Mouse (Mus musculus) spleen, adult 2 months (tissue): Measurements from ENCODE around the gene Dock4. TPM values are rescaled to one million over a fixed set of nuclear protein-coding genes. Genes with fewer than 3 reads are reported as not detected.

Source experiments
- DNase-seq, 2 experiments: peaks; one replicate each; pipeline versions ENCODE4 v3.0.0 to v3.0.0-alpha.2; 2012 to 2021; ENCODE audit warnings: low spot score in 2 of 2, low read depth in 1 of 2
- H3K27ac ChIP-seq: fragments of 200-500 bp; 2 replicates; pipeline ENCODE4 v1.5.1; 2012; ENCODE audit warnings: low read length, inconsistent platforms; ENCODE audit not compliant: insufficient read depth
- H3K27me3 ChIP-seq: fragments of 200-500 bp; 2 replicates; pipeline ENCODE4 v1.6.1; 2012; ENCODE audit warnings: mild to moderate bottlenecking, moderate library complexity, low read length, inconsistent platforms; ENCODE audit not compliant: control insufficient read depth, insufficient read depth
- H3K36me3 ChIP-seq: fragments of 200-500 bp; 2 replicates; pipeline ENCODE4 v1.6.1; 2012; ENCODE audit warnings: mild to moderate bottlenecking, low read length, inconsistent platforms; ENCODE audit not compliant: control insufficient read depth, insufficient read depth
- H3K4me1 ChIP-seq: fragments of 200-500 bp; 2 replicates; pipeline ENCODE4 v1.6.1; 2011; ENCODE audit warnings: inconsistent platforms; ENCODE audit not compliant: control insufficient read depth, insufficient read depth, insufficient read length
- H3K4me3 ChIP-seq: fragments of 200-500 bp; 2 replicates; pipeline ENCODE4 v1.5.1; 2011; ENCODE audit warnings: mild to moderate bottlenecking, inconsistent platforms; ENCODE audit not compliant: insufficient read depth, insufficient read length; ENCODE audit errors: extremely low read depth
- CTCF ChIP-seq: fragments of 200-500 bp; IDR thresholded peaks from 2 replicates; pipeline ENCODE4 v1.5.1; 2011; ENCODE audit warnings: mild to moderate bottlenecking, inconsistent platforms; ENCODE audit not compliant: insufficient read depth, insufficient read length, insufficient replicate concordance; ENCODE audit errors: extremely low read depth
- POLR2A ChIP-seq: fragments of 200-500 bp; IDR thresholded peaks from 2 replicates; pipeline ENCODE4 v1.6.1; 2011; ENCODE audit warnings: low read depth, low read length, inconsistent platforms
- WGBS: fragments of 180-500 bp; shearing (Covaris S2); methylation state at CpG from one replicate; pipeline ENCODE4 v1.1.7; 2018; 5-methylcytosine and 5-hydroxymethylcytosine counted together
- polyA plus RNA-seq: library from polyadenylated mRNA; depleted of rRNA; stranded (reverse); fragments of >200 nt; gene quantifications from 2 replicates; pipeline ENCODE4 v1.2.3, GENCODE M21; 2012

Gene Dock4
- polyA plus RNA-seq, 1 experiment = 2.3 TPM

DNA sequence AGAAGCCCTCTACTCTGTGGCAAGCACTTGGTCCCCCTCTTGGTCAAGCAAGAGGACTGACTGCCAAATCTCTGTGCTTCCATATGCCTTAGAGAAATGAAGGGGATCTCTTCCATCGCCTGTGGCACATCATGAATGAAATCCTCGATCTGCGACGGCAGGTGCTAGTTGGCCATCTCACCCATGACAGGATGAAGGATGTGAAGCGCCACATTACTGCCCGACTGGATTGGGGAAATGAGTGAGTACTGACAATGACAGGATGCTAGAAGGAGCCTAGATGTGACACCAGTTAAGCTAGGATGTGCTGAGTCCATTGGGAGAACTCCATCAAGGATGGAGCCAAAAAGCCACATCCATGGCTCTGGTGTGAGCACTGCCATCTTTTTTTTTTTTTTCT lies 190.2 kb downstream of the Dock4 start:
- H3K36me3 ChIP-seq = no peaks in the 10 kb centered on the region
- H3K27ac ChIP-seq = no peak overlapping the region
- 94% methylated on average over 6 of the region's 6 CpGs for WGBS
- no peak for DNase-seq
- H3K27me3 ChIP-seq = no peaks in the 10 kb centered on the region
- H3K4me1 ChIP-seq = no peaks in the 10 kb centered on the region
- no peak overlapping the region for H3K4me3 ChIP-seq
- TF ChIP-seq POLR2A (no peak), CTCF (no peak)

DNA sequence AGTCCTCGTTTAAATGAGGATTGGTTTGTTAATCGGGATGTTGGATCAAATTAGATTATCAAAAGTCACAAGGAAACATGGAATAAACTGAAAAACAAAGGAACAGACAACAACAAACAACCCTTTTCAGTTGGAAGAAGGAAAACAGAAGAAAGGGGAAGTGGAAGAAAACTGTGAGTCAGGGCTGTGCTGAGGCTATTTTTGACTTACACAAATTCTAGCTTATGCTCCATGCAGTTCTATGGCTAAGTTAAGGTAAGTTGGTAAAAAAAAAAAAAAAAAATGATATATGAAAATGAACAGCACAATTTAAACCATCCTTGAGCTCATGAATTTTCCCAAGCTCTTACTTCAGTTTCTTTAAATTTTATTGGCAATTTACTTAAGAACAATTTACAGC lies 191.7 kb downstream of the Dock4 start:
- TF ChIP-seq CTCF (no peak), POLR2A (no peak)
- H3K36me3 ChIP-seq = no peaks in the 10 kb centered on the region
- no peak overlapping the region for H3K4me3 ChIP-seq
- H3K27ac ChIP-seq = no peak overlapping the region
- no peaks in the 10 kb centered on the region for H3K27me3 ChIP-seq
- no peak for DNase-seq
- H3K4me1 ChIP-seq = no peaks in the 10 kb centered on the region
- WGBS = 76% methylated on average over 2 of the region's 2 CpGs

DNA sequence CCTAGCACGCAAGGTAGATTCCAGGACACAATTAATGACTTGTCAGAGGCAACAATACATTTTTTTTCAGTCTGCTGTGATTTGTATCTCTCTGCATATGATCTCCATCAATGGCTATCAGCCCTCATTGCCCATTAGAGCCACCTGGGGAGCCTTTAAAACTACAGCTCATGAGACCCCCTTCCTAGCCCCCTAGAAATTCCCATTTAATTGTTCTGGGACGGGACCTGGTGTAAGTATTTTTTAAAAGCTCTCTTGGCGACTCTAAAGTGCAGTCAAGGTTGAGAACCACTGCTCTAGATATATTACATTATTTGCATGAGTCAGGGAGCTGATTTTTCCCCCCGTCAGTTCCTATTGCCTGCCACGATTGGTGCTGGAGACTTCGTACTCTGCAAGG lies 200.1 kb downstream of the Dock4 start:
- WGBS = 87% methylated on average over 6 of the region's 6 CpGs
- no peaks in the 10 kb centered on the region for H3K4me1 ChIP-seq
- no peaks in the 10 kb centered on the region for H3K36me3 ChIP-seq
- H3K27me3 ChIP-seq = no peaks in the 10 kb centered on the region
- DNase-seq = no peak
- no peak overlapping the region for H3K27ac ChIP-seq
- no peak for TF ChIP-seq CTCF
- TF ChIP-seq POLR2A = no peak
- no peak overlapping the region for H3K4me3 ChIP-seq

DNA sequence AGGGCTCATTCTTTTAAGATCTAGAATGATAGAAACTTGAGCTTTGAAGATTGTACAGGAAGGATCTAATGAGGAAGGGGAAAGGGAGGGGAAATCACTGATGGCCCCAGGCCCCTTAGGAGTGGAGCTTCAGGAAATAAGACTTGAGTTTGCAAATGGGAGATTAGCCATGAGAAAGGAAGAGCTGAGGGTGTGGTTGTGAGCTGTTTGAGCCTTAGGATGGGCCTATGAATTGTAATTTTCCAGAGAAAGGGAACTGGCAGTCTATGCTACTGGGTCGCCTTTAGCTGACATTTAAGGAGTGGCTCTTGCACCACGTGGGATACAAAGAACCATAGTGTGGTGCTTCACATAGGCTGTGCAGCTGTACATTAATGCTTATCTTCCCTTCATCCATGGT lies 208.6 kb downstream of the Dock4 start:
- WGBS = 78% methylated on average over 2 of the region's 2 CpGs
- no peaks in the 10 kb centered on the region for H3K36me3 ChIP-seq
- DNase-seq = no peak
- H3K27me3 ChIP-seq = no peaks in the 10 kb centered on the region
- H3K4me3 ChIP-seq = no peak overlapping the region
- 0 out of 2 replicates have a peak, but pooled peaks cover 2% of the 10 kb centered on the region for H3K4me1 ChIP-seq
- no peak overlapping the region for H3K27ac ChIP-seq
- no peak for TF ChIP-seq CTCF
- TF ChIP-seq POLR2A = no peak

DNA sequence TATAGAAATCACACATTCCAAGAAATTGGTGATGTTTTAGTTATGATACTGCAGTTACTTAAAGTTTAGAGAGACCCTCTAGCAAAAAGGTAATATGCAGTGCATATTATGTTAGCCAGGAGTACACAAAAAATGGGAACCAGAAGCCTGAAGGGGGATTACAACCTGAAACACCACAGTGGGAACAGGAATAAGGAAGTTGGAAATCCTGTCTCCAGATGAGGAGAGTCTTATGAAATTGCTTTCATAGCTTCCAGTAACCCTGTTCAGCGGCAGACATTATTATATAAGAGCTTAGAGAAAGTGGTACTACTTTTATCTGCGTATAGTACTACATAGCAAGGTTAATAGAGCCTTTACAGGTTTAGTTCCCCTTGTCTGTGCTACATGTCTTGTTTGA lies 210.1 kb downstream of the Dock4 start:
- WGBS = 74% methylated on average over 2 of the region's 2 CpGs
- Histone ChIP-seq H3K27ac (no peak overlapping the region), H3K36me3 (no peaks in the 10 kb centered on the region)

DNA sequence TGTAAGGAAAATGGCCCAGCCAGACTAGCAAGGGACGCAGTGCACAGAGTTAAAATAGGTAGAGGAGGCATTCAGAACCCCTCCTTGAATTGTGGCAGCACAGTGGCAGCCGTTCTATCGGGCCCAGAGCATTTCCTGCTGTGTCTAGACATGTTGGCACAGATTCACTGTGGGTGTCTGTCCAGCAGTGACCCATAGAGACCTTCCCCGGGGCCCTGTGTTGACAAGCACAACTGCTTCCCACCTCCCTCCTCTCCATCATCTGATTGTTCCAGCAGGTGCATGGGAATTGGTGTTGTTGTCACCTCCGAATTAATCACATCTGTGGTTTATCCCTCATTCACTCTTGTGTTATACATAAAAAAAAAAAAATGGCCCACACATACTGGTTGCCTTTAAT lies 210.7 kb downstream of the Dock4 start:
- Histone ChIP-seq H3K4me3 (no peak overlapping the region), H3K27ac (no peak overlapping the region), H3K4me1 (0 out of 2 replicates have a peak, but pooled peaks cover 2% of the 10 kb centered on the region), H3K27me3 (no peaks in the 10 kb centered on the region), H3K36me3 (no peaks in the 10 kb centered on the region)
- no peak for DNase-seq
- WGBS = 77% methylated on average over 5 of the region's 5 CpGs
- TF ChIP-seq CTCF (no peak), POLR2A (no peak)

More for the DNA sequence above, 210.1 kb downstream of the Dock4 start:
- H3K4me1 ChIP-seq = 0 out of 2 replicates have a peak, but pooled peaks cover 2% of the 10 kb centered on the region
- TF ChIP-seq POLR2A (no peak), CTCF (no peak)
- no peak overlapping the region for H3K4me3 ChIP-seq
- no peaks in the 10 kb centered on the region for H3K27me3 ChIP-seq
- DNase-seq = no peak

DNA sequence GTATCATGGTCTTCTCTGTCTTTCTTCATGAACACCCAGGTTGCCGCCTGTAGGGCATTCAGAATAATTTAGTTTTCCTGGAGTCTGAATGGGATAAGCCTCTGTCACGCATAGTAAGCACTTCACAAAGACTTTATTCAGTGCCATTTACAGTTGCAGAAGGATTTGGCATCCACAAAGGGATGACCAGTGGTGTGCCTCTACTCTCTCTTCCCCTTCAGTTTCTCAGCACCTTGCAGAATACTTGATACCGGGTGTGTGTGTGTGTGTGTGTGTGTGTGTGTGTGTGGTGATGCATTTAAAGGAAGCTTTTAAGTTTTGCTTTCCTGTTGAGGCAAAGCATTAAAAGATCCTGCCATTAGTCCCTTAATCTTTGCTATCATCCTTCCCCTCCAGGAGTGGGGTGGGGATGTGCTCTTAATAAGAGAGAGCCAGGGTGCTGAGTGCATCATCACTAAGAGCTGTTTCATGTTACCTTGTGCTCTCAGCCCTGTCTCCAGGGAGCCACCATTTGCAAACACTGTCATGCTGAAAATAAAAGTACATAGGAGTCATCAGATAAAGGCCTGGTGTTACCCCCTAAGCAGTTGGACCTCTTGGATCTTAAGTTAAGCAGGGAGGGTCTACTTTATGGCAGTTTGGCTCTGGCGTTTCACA lies 211.6 kb downstream of the Dock4 start:
- no peak for TF ChIP-seq CTCF
- TF ChIP-seq POLR2A = no peak
- no peak overlapping the region for H3K4me3 ChIP-seq
- 0 out of 2 replicates have a peak, but pooled peaks cover 2% of the 10 kb centered on the region for H3K4me1 ChIP-seq
- H3K27me3 ChIP-seq = no peaks in the 10 kb centered on the region
- 86% methylated on average over 4 of the region's 4 CpGs for WGBS
- no peak overlapping the region for H3K27ac ChIP-seq
- no peaks in the 10 kb centered on the region for H3K36me3 ChIP-seq
- no peak for DNase-seq
